ENCODE assay signal across 14 mouse cellular contexts in the genomic region with DNA sequence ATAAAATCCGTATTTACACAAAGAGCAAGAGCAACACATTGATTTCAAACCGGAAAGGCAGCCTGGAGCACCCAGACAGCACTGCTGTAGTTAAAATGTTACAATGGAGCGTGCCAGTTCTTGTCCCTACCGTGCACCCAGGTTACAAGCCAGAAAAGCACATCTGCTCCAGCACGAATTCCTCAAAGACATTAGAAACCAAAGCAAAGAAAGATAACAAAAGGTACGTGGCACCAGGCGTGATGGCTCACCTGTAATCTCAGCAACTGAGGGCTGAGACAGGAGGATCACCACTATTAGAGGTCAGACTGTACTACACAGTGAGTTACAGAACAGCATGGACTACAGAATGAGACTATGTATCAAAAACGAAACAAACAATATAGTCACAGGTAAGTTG. TPM values are rescaled to one million over a fixed set of nuclear protein-coding genes. Genes with fewer than 3 reads are reported as not detected.
DNase-seq lines count a peak whose midpoint lies in the region; ATAC-seq lines count a peak whose summit lies in the region.
"Had no signal": no experiment of that assay in that cellular context is flagged by ENCODE, and none has a peak within 500 bp of the region (broad histone marks: within the 10 kb centered on the region; RNA-seq: fewer than 3 reads in every experiment).

No protein-coding gene starts in this region.

- H3K9ac ChIP-seq in hindbrain, embryonic 12.5 days = peak overlapping the region; percentile 29; the same call in 1 of the 2 replicates
- H3K9ac ChIP-seq in hindbrain, embryonic 16.5 days (ENCODE audit: low read depth, low read length) = no peak overlapping the region
- H3K9ac ChIP-seq in neural tube, embryonic 11.5 days (ENCODE audit: low read length) = no peak overlapping the region
- no peak overlapping the region for H3K9ac ChIP-seq in hindbrain, embryonic 15.5 days
- H3K9ac ChIP-seq in neural tube, embryonic 13.5 days = peak overlapping the region; percentile 44; the same call in 1 of the 2 replicates
- H3K9ac ChIP-seq: liver, embryonic 14.5 days had no signal

- no peak overlapping the region for H3K27ac ChIP-seq in hindbrain, embryonic 12.5 days
- no peak overlapping the region for H3K27ac ChIP-seq in hindbrain, embryonic 16.5 days (ENCODE audit: low read depth, low read length)
- no peak overlapping the region for H3K27ac ChIP-seq in neural tube, embryonic 11.5 days (ENCODE audit: low read depth, low read length)
- H3K27ac ChIP-seq in hindbrain, embryonic 15.5 days (replicated peaks) = no peak overlapping the region
- H3K27ac ChIP-seq in neural tube, embryonic 13.5 days (replicated peaks) = no peak overlapping the region
- H3K27ac ChIP-seq: liver, embryonic 14.5 days had no signal

- H3K4me1 ChIP-seq in hindbrain, embryonic 12.5 days = peaks cover 37% of the 10 kb centered on the region
- H3K4me1 ChIP-seq in hindbrain, embryonic 16.5 days (ENCODE audit: control insufficient read depth, insufficient read depth, low read depth, low read length) = peaks cover 31% of the 10 kb centered on the region
- H3K4me1 ChIP-seq in neural tube, embryonic 11.5 days (ENCODE audit: control insufficient read depth, insufficient read depth, low read length) = peaks cover 17% of the 10 kb centered on the region
- H3K4me1 ChIP-seq in hindbrain, embryonic 15.5 days (replicated peaks) = peaks cover 47% of the 10 kb centered on the region
- H3K4me1 ChIP-seq in neural tube, embryonic 13.5 days (replicated peaks) = peaks cover 52% of the 10 kb centered on the region

- H3K9me3 ChIP-seq in hindbrain, embryonic 12.5 days (replicated peaks) = no peaks in the 10 kb centered on the region
- no peaks in the 10 kb centered on the region for H3K9me3 ChIP-seq in hindbrain, embryonic 16.5 days (ENCODE audit: control insufficient read depth, low read length)
- H3K9me3 ChIP-seq in neural tube, embryonic 11.5 days (ENCODE audit: control insufficient read depth, low read length) = no peaks in the 10 kb centered on the region
- no peaks in the 10 kb centered on the region for H3K9me3 ChIP-seq in hindbrain, embryonic 15.5 days
- no peaks in the 10 kb centered on the region for H3K9me3 ChIP-seq in neural tube, embryonic 13.5 days
- H3K9me3 ChIP-seq: G1E had no signal

- DNase-seq in neural tube, embryonic 11.5 days (ENCODE audit: low spot score) = no peak
- DNase-seq in neural tube, embryonic 10.5 days (ENCODE audit: extremely low spot score, low spot score) = no peak
- no peak for DNase-seq in thymus, postnatal 10 days (ENCODE audit: low spot score in 2 of 2)
- DNase-seq: cerebellum, adult 18-20 months; gastrocnemius, postnatal 10 days; kidney, adult 9 months; kidney, postnatal 4 days; thymus, postnatal 25 days had no signal

- H3K4me2 ChIP-seq in hindbrain, embryonic 12.5 days (replicated peaks) = peak overlapping the region; percentile 25; the same call in 1 of the 2 replicates
- no peak overlapping the region for H3K4me2 ChIP-seq in hindbrain, embryonic 16.5 days (ENCODE audit: low read length)
- H3K4me2 ChIP-seq in neural tube, embryonic 11.5 days (ENCODE audit: low read depth) = peak overlapping the region; percentile 12; the same call in 1 of the 2 replicates
- H3K4me2 ChIP-seq in hindbrain, embryonic 15.5 days = peak overlapping the region; percentile 5; the same call in 1 of the 2 replicates
- peak overlapping the region; percentile 73 for H3K4me2 ChIP-seq in neural tube, embryonic 13.5 days

- no peak for ATAC-seq in hindbrain, embryonic 12.5 days (ENCODE audit: low FRiP score)
- ATAC-seq in hindbrain, embryonic 16.5 days = no peak
- no peak for ATAC-seq in neural tube, embryonic 11.5 days (ENCODE audit: insufficient read depth, low FRiP score, low TSS enrichment)
- ATAC-seq in hindbrain, embryonic 15.5 days (ENCODE audit: low FRiP score, low read depth) = no peak
- ATAC-seq in neural tube, embryonic 13.5 days (ENCODE audit: low read depth) = no peak

- no peaks in the 10 kb centered on the region for H3K27me3 ChIP-seq in hindbrain, embryonic 12.5 days
- H3K27me3 ChIP-seq in hindbrain, embryonic 16.5 days (replicated peaks; ENCODE audit: control insufficient read depth, insufficient read depth, low read length) = no peaks in the 10 kb centered on the region
- H3K27me3 ChIP-seq in neural tube, embryonic 11.5 days (ENCODE audit: control insufficient read depth, insufficient read depth, low read length) = no peaks in the 10 kb centered on the region
- H3K27me3 ChIP-seq in hindbrain, embryonic 15.5 days = no peaks in the 10 kb centered on the region
- no peaks in the 10 kb centered on the region for H3K27me3 ChIP-seq in neural tube, embryonic 13.5 days

- 86% methylated on average over 8 of the region's 8 CpGs for WGBS in hindbrain, embryonic 12.5 days
- 75% methylated on average over 8 of the region's 8 CpGs for WGBS in hindbrain, embryonic 16.5 days
- WGBS in neural tube, embryonic 11.5 days = 71% methylated on average over 8 of the region's 8 CpGs
- 75% methylated on average over 8 of the region's 8 CpGs for WGBS in hindbrain, embryonic 15.5 days
- WGBS in neural tube, embryonic 13.5 days = 59% methylated on average over 8 of the region's 8 CpGs

- peaks cover 43% of the 10 kb centered on the region for H3K36me3 ChIP-seq in hindbrain, embryonic 12.5 days
- peaks cover 13% of the 10 kb centered on the region for H3K36me3 ChIP-seq in hindbrain, embryonic 16.5 days (ENCODE audit: control insufficient read depth, insufficient read depth, low read length)
- peaks cover 5% of the 10 kb centered on the region; the same call in 1 of the 2 replicates for H3K36me3 ChIP-seq in neural tube, embryonic 11.5 days (ENCODE audit: control insufficient read depth, insufficient read depth, low read length)
- peaks cover 25% of the 10 kb centered on the region for H3K36me3 ChIP-seq in hindbrain, embryonic 15.5 days
- H3K36me3 ChIP-seq in neural tube, embryonic 13.5 days = peaks cover 50% of the 10 kb centered on the region

- H3K4me3 ChIP-seq in hindbrain, embryonic 12.5 days = no peak overlapping the region
- H3K4me3 ChIP-seq in hindbrain, embryonic 16.5 days (ENCODE audit: low read length) = no peak overlapping the region
- H3K4me3 ChIP-seq in neural tube, embryonic 11.5 days (ENCODE audit: low read depth, low read length) = no peak overlapping the region
- H3K4me3 ChIP-seq in hindbrain, embryonic 15.5 days = no peak overlapping the region
- H3K4me3 ChIP-seq in neural tube, embryonic 13.5 days = peak overlapping the region; percentile 19

RNA-seq across cellular contexts. Expression of gene Trp53bp1, which starts 2.8 kb away (rescaled TPM):
- 207 and 211 TPM in 2 replicates for polyA plus RNA-seq in hindbrain, embryonic 12.5 days (2016; fragmentation: Nextera tagmentation; extraction: Ambion mirVana)
- polyA plus RNA-seq in hindbrain, embryonic 16.5 days (2015; fragmentation: Nextera tagmentation; extraction: Ambion mirVana) = 134 and 146 TPM in 2 replicates
- 143 and 151 TPM in 2 replicates for polyA plus RNA-seq in neural tube, embryonic 11.5 days (2014; fragmentation: Nextera tagmentation; extraction: Ambion mirVana)
- 148 and 171 TPM in 2 replicates for polyA plus RNA-seq in hindbrain, embryonic 15.5 days (2015; fragmentation: Nextera tagmentation; extraction: Ambion mirVana)
- 151 and 181 TPM in 2 replicates for polyA plus RNA-seq in neural tube, embryonic 13.5 days (2015; fragmentation: Nextera tagmentation; extraction: Ambion mirVana)

RNA-seq across cellular contexts. Expression of gene Map1a, which starts 21.0 kb away (rescaled TPM):
- polyA plus RNA-seq in hindbrain, embryonic 12.5 days (2016; fragmentation: Nextera tagmentation; extraction: Ambion mirVana) = 10.4 and 14.6 TPM in 2 replicates
- 29.6 and 46.5 TPM in 2 replicates for polyA plus RNA-seq in hindbrain, embryonic 16.5 days (2015; fragmentation: Nextera tagmentation; extraction: Ambion mirVana)
- polyA plus RNA-seq in neural tube, embryonic 11.5 days (2014; fragmentation: Nextera tagmentation; extraction: Ambion mirVana) = 17.5 and 19.2 TPM in 2 replicates
- 31.2 and 46.4 TPM in 2 replicates for polyA plus RNA-seq in hindbrain, embryonic 15.5 days (2015; fragmentation: Nextera tagmentation; extraction: Ambion mirVana)
- polyA plus RNA-seq in neural tube, embryonic 13.5 days (2015; fragmentation: Nextera tagmentation; extraction: Ambion mirVana) = 17.6 and 21.8 TPM in 2 replicates

Comparison
In these comparisons a context has a peak if more than half of its experiments do, and no peak if none do; other contexts are left out.
1. H3K9ac ChIP-seq: peak in hindbrain, embryonic 12.5 days (single experiment) and neural tube, embryonic 13.5 days (single experiment); none in hindbrain, embryonic 16.5 days (single experiment), neural tube, embryonic 11.5 days (single experiment) and hindbrain, embryonic 15.5 days (single experiment).